Mouse (Mus musculus) CD4-positive helper T cell, adult 2 months (primary cell): ENCODE measurements around the gene Ctsk.

Experiments used
- DNase-seq: peaks from one replicate; pipeline ENCODE4 v3.0.0-alpha.2; 2012; ENCODE audit warnings: low read depth, missing footprints, low spot score

Gene Ctsk

DNA sequence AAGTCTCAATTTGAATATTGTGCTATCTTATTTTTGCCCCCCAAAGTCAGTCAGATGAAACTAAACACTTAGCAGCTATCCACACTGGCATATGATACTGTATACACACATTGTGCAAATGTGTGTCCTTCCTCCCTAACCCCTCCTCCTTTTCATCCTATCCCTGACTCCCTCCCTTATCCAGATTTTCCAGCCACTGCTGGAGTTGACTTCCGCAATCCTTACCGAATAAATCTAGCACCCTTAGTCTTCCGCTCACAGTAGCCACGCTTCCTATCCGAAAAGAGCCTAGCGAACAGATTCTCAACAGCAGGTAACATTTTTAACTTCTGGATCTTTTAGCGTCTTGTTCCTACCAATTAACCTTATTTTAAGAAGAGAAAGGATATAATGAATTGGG is at the start of gene Ctsk:
Gene Ctsk (plus strand): TSS at position 233 of the 400 bp plus-strand sequence.
- no peak for DNase-seq

DNA sequence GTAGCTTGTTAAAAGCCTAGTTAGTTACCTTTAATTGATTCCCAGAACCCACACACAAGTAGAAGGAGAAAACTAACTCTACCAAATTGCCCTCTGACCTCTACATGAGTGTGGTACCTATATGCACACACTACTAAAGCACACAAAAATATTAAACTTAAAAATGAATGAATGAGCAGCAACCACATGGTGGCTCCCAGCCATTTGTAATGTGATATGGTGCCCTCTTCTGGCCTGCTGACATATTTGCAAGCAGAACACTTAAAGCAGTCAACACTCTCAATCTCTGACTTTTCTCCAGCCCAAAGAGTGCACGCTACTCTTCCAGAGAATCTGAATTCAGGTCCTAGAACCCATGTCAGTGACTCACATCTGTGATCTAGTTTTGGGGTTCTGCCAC is 48.6 kb upstream of the Ctsk start:
- peak; percentile 71 for DNase-seq

DNA sequence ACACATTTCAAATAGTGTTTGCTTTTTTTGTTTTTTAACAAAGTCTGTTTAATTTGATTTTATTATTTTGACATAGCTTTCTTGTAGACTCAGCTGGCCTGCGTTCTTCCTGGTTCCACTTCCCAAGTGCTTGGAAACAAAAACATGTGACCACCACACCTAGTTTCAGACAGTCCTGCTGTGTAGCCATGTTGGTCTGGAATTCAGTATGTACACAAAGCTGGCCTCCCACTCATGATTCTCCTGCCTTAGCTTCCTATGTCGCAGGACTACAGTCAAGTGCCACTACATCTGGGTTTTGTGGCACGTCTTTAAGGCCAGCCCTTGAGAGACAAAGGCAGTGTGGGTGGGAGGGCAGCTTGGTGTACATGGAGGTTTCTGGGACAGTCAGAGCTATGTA is 48.1 kb upstream of the Ctsk start:
- no peak for DNase-seq

DNA sequence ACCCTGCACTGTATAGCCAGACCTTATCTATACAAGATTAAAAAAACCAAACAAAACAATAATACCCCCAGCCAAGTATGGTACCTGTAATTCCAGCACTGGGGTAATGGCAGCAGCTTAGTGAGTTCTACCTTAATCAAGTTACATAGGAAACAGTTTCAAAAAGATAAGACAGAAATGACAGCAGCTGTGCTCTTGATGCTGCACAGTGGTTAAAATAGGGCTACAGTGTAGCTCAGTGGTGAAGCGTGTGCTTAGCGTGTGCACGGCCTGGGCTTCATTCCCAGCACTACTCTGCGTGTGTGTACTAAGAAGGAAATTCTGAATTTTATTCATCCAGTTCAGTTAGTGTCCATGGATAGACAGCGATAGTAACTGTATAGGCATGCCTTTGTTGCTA is 42.7 kb upstream of the Ctsk start:
- no peak for DNase-seq

DNA sequence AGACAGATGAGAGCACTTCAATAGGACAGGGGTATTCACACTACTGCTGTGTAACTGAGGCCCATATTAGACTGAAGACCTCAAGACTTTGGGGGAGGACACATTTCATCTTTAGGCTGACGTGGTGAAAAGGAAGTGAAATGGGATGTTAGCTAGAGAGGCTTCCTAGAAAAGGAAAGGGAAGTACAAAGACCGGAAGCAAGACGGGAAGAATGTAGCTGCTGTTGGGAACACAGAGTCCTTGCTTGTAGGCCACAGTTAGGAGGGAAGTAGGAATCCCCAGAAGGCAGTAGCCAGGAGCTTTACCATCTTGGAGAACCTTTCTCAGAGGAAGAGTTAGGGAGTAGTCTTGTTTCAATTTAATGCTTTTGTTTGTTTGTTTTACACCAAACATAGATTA is 41.3 kb upstream of the Ctsk start:
- DNase-seq: no peak

DNA sequence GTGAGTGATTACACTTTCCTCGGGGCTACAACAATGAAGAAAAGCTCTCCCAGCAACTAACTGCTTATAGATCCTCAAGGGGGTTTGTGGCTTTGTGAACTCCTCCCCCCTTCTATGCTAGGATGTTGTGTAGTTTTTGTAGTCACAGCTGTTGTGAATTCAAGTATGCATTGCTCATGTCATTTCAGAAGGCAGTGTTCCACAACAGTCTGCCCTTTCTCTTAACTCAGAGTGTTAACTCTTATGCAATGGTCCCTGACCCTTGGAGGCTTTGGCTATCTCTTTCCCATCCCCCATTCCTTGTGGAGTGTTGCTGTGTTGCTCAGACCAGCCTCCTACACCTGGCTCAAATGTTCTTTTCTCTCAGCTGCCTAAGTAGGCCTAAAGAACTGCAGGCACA is 39.7 kb upstream of the Ctsk start:
- DNase-seq: no peak

DNA sequence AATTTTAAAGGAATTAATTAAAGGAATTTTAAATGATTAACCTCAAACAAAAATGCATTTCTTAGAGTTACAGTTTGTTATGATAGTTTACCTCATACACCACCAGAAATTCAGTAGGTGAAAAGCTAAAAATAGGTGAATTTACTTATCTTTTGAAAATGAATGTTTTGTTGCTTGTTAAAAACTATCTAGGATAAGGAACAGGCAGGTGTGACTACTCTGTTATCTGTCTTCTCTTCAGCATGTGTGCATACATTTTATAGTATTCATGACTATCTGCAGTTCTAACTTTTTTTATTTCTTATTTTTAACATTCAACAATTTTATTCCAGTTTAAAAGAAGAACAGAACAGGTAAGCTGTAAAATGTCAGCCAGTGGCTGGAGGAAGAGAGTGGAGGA is 35.2 kb upstream of the Ctsk start:
- no peak for DNase-seq

DNA sequence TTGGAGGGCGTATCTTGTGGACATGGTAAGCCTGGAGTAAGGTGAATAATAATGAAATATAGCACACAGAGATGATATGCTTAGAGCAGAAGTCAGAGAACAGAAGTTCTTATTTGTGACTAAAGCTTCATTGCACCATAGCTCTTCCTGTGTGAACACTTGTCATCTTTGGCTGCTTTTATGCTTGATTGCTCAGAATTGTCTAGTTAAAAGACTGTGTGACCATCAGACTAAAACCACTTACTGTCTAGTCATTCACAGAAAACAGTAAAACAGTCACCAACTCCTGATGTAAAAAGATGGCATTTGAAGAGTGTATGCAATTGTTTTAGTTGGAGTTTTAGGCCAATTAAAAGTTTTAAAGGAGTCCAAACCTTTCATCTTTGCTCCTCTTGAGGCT is 20.1 kb upstream of the Ctsk start:
- no peak for DNase-seq

DNA sequence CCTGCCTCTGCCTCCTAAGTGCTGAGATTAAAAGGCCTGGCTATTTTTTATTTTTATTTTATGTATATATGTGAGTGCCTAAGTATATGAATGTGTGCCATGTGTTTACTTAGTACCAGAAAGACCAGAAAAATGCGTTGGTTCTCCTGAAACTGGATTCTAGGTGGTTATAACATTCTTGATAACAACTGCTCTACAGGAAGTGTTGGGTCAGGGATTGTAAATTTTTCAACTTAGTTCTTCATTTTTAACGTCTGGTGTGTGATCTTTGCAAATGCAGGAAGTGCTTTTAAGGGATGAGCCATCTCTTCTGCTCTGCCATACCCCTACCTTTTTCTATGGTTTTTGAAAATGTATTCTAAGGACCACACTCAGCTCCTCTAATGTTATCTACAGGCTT is 12.6 kb upstream of the Ctsk start:
- no peak for DNase-seq

DNA sequence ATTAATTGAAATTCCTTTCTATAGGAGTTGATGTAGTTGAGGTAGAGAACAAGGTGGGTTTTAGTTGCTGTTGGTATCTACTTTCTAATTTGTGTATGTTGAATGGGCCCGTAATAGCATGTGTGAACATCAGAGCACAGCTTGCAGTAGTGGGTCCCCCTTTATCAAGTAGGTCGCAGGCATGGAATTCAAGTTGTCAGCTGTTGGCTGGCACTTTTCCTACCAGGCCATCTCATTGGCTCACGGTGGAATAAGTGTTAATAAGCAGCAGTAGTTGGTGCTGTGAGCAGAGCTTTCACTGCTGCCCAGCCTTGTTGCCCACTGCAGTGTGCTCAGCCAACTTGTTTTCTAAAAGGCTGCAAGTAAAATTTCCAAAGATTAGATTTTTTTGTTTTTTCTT is 10.4 kb upstream of the Ctsk start:
- no peak for DNase-seq

DNA sequence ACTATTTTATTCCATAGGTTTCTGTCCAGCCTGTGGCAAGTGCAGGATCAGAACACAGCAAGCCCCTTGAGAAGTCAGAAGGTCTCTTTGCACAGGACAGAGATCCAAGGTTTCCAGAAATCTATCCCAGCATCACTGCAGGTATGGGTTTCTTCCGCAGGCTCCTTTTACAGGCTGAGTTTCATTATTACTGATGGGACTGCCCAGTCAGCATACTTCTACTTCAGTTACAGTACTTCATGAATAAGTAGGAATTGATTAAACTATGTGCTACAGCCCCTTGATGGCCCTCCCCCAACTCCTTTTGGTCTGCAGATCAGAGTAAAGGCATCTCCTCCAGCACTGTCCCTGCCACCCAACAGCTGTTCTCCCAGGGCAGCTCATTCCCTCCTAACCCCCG is 8.8 kb upstream of the Ctsk start:
- DNase-seq: no peak

DNA sequence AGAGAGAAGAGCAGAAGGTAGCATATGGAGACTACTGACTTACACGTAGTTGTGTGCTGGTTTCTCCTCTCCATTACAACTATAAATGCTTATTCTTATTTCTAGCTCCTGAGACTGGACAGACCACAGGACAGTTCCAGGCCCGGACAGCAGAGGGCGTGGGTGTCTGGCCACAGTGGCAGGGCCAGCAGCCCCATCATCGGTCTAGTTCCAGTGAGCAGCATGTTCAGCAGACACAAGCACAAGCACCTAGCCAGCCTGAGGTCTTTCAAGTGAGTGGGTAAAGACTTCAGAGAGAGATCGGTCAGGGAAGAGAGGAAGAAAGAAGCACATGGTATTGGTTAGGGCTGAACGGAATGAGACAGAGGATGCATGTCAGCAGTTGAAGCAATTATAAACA is 4.7 kb upstream of the Ctsk start:
- peak; percentile 30 for DNase-seq

DNA sequence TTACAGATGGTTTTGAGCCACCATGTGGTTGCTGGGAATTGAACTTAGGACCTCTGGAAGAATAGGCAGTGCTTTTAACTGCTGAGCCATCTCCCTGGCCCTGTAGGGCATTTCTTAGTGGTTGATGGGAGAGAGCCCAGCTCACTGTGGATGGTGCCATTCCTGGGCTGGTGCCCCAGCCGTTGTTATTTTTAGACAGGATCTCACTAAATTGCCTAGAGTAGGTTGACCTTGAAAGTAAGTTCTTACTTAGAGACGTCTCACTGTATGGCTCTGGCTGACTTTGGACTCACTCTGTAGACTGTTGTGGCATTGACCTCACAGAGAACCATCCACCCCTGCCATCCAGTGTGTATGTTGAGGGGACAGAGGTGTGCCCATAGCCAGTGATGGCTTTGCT is 827 bp upstream of the Ctsk start:
- DNase-seq: no peak

DNA sequence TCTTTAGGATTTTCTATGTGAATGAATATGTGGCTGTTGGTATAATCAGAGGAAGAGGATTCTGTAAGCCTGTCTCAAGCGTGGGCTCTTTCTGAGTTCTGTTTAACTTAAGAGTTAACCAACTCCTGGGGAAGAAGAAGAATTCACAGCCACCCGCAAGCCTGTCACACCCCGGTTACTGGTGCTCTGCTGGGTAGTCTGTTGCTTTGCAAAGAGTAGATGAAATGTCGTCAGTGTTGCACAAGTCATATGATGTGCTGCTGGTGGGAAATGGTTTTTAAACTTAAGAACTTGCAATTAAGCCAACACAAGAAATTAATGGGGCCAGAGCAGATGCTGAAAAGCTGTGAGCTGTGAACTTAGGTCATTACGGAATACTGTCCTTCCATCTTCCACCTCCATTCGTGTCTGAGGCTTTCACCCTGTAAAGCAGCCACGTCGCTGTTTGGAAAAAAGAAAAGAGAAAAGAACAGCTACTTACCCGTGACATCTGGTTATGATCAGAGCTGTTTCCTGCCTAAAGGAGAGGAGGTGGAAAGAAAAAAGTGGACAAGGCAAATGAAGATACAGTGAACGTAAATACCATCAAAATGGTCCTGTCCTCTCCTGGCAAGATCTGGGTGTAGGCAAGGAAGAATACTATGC is 562 bp downstream of the Ctsk start:
- no peak for DNase-seq

DNA sequence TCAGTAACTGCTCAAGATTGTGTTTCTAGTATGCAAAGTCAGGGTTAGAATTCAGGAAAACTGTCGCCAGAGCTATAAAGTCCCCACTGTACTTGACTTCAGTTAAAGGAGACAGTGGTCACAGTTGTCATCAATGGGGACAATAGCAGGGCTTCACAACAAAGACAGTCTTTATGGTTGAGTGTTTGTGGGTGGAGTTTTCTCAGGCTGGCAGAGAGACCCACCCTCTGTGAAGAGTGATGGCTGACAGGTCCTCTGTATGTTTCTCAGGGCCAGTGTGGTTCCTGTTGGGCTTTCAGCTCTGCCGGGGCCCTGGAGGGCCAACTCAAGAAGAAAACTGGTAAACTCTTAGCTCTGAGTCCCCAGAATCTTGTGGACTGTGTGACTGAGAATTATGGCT is 3.3 kb downstream of the Ctsk start:
- DNase-seq: no peak

DNA sequence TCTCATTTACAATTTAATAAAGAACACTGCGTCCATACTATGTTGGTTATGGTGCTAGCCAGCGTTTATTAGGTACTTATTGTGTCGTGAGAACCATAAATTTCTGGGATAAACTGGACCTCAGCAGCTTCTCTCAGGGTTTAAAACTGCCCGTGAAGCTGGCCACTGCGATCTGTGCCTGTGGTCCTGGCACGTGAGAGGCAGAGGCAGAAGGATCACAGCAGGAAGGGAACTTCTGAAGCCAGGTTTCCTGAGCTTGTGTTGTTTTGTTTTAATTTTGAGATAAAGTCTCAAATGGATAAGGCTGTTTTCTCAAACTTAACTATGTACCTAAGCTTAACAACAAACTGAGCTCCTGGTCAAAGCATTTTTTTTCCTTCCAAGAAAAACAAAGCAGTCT is 10.3 kb downstream of the Ctsk start:
- no peak for DNase-seq

DNA sequence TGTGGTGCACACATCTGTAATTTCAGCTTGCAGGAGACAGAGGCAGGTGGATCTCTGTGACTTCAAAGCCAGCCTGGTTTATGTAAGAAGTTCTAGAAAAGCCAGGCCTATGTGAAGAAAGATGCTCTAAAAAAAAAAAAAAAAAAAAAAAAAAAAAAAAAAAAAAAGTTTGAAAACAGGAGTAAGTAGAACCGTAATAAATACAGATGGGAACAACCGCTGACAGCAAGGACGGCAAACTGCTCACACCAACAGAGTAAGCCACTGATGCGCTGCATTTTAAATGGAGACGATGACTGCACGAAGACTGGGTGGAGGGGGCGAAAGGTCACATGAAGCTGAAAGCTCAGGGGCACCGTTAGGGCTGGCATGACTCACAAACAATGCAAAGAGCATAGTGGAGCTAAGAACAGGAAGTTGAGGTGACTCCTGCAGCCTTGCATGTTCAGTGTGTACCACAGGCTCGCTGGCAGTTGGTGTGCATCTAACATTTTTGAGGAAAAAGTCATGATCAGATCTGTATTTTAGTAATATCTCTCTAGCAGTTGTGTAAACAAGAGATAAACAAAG is 12.6 kb downstream of the Ctsk start:
- peak; percentile 82 for DNase-seq

DNA sequence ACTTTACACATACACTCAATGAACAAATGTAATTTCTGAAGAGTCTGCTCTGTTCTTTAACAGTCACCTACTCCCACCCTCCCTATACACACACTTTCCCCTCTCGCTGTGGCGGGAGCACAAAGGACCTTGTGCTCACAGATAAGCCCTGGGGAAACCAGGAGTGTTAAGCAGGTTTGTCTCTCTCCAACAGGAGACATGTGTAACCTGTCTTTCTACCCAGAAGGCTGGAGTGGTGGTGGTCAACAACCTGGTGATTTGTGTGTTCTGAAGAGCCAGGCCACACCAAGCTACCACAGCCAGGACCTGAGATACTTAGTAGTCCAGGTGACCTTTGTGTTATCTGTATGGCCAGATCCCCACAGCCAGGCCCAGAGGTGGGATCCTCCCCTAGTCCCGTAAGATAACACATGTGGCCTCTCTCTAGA is 17.6 kb downstream of the Ctsk start:
- no peak for DNase-seq

DNA sequence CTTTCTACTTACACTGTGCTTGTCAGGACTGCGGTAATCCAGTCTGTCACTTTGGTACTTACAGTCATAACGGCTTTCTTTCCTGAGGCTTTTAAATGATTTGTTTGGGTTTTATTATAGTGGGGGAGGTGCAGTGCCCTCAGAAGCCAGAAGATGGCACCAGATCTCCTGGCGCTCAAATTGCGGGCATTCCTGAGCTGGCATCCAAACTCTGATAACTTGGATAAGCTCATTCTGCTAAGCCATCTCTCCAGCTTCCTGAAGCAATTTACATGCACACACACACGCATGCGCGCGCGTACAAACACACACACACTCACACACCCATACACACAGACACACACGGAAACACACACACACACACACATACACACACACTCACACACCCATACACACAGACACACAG is 18.4 kb downstream of the Ctsk start:
- peak; percentile 74 for DNase-seq

DNA sequence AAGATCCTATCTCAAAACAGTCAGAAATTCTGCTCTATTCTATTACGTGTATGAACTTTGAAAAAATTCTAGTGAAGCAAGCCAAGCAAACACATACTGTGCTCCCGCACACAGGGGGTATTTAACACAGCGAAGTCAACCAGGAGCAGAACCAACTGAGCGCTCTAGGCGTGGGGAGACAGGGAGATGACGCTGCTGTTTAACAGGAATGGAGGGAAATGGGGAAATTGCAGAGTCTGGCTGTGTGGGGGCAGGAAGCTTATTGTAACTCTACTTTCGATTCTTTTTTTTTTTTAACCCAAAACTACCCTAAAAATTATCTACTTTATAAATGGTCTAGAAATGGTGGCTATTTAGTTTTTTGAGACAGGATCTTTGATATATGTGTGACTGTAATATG is 19.8 kb downstream of the Ctsk start:
- no peak for DNase-seq

DNA sequence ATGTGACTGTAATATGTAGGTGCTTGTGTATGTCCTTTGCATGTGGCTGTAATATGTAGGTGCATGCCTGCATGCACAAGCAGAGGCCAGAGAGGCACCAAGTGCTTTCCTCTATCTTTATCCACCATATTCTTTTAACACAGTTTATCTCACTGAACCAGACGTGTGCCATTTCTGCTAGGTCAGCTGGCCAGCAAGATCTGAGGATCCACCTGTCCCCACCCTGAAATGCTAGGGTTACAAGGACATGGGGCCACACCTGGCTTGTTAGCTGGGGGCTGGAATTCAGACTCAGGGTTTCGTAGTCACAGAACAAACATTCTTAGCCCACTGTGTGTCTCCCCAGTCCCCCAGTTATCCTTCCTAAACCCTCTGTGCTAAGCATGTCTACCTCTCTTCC is 20.3 kb downstream of the Ctsk start:
- no peak for DNase-seq

DNA sequence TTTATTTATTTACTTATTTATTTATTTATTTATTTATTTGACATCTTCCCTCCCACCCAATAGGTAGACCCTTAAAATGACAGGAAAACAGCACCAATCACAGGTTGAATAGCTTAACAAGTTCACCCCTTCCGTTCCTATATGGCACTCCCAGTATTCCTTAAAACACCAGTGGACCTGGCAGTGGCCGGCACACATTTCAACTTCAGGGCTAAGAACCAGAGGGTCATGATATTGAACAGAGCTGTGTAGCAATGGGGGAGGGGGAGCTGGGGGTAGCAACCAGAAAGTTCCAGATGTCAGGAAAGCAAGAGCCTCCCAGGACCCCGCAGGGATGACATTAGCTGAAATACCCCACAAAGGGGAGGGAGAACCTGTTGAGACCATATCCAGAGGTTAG is 21.0 kb downstream of the Ctsk start:
- DNase-seq: no peak

DNA sequence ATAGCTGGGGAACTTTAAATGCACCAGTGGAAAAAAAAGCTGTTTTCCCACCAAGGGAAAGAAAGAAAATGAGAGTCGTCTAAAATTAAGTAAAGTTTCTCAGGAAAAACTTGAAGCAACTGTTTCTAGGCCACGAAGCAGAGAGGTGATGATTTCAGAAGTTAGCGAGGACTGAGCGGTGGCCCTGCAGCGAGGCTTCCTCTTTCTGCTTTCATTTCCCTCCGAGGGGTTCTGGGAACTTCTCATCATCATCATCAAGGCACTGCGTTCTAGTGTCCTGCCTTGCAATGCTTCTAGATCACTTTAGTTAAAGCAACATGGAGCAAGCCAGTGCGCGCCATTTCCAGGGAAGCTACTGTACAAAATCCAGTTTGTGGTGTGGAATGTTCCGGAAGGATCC is 22.1 kb downstream of the Ctsk start:
- DNase-seq: no peak

DNA sequence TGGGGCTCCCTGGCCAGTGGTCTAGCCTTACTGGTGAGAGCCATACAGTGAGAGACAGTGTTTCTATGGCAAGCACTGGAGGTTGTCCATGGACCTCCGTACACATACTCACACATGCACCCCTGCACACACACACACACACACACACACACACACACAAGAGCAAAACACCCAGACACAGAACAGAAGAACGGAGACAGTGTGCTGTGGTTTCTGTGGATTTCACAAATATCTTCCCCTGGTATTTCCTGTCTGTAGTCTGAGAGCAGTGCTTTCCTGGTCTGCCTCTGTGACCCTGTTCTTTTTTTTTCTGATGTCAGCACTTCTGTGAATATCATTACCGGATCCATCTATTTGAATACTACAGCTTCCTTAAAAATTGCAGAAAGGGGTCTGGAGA is 24.6 kb downstream of the Ctsk start:
- DNase-seq: peak; percentile 84
